Mouse (Mus musculus) activated CD4-positive, CD25-positive, alpha-beta regulatory T cell (primary cell): ENCODE results near the gene Cacna1e. TPM values are rescaled to one million over a fixed set of nuclear protein-coding genes. Genes with fewer than 3 reads are reported as not detected.

Experiments used
- polyA plus RNA-seq, 2 experiments: library from polyadenylated mRNA; unstranded; fragments of 100-300 nt; shearing (Covaris generic); gene quantifications; one replicate each; pipeline ENCODE4 v1.2.1; 2017

Gene Cacna1e
- under 1 TPM in 1 of 2 experiments, not detected in 1; 0.57 TPM for polyA plus RNA-seq

GRCm38 (mm10) chr1:154884275-154885206 lies at the start of gene Cacna1e:
Gene Cacna1e, minus strand, starts transcription at chr1:154884501.

Other genes starting within 250 kb of the Cacna1e start
- gene Ier5, start 215.1 kb upstream of the Cacna1e start, polyA plus RNA-seq, result 100 to 1,000 TPM in 1 of 2 experiments, 10 to 100 TPM in 1; 88.1 to 120 TPM